Mouse (Mus musculus) embryonic facial prominence, embryonic 11.5 days (tissue): ENCODE results near the gene Tanc1. TPM values are rescaled to one million over a fixed set of nuclear protein-coding genes. Genes with fewer than 3 reads are reported as not detected.

Experiments
- ATAC-seq: fragments of 200-750 bp; cut with Nextera tagmentation; replicated peaks from 2 replicates; pipeline ENCODE4 v1.8.0; 2017; ENCODE audit warnings: low read depth; ENCODE audit not compliant: insufficient number of reproducible peaks, low FRiP score, low TSS enrichment
- DNase-seq: peaks from one replicate; pipeline ENCODE4 v3.0.0-alpha.2; 2015; ENCODE audit warnings: low spot score
- H3K27ac ChIP-seq: fragments of 300-500 bp; sonication (generic); replicated peaks from 2 replicates; pipeline ENCODE4 v1.5.1; 2014; ENCODE audit warnings: mild to moderate bottlenecking, low read depth, low read length, control low read depth
- H3K27me3 ChIP-seq: fragments of 300-500 bp; sonication (generic); 2 replicates; pipeline ENCODE4 v1.6.1; 2014; ENCODE audit warnings: mild to moderate bottlenecking, low read length, moderate library complexity, mixed read lengths; ENCODE audit not compliant: control insufficient read depth, insufficient read depth
- H3K36me3 ChIP-seq: fragments of 300-500 bp; sonication (generic); replicated peaks from 2 replicates; pipeline ENCODE4 v1.6.1; 2014; ENCODE audit warnings: low read depth, mild to moderate bottlenecking, low read length, moderate library complexity, mixed read lengths; ENCODE audit not compliant: control insufficient read depth, insufficient read depth
- H3K4me1 ChIP-seq: fragments of 300-500 bp; sonication (generic); 2 replicates; pipeline ENCODE4 v1.6.1; 2014; ENCODE audit warnings: low read length, mixed read lengths; ENCODE audit not compliant: control insufficient read depth, insufficient read depth
- H3K4me2 ChIP-seq: fragments of 300-500 bp; sonication (generic); 2 replicates; pipeline ENCODE4 v1.6.1; 2014; ENCODE audit warnings: low read depth, mild to moderate bottlenecking, control low read depth, low read length, moderate library complexity
- H3K4me3 ChIP-seq: fragments of 300-500 bp; sonication (generic); 2 replicates; pipeline ENCODE4 v1.5.1; 2014; ENCODE audit warnings: low read depth, low read length, control low read depth
- H3K9ac ChIP-seq: fragments of 300-500 bp; sonication (generic); replicated peaks from 2 replicates; pipeline ENCODE4 v1.6.1; 2014; ENCODE audit warnings: mild to moderate bottlenecking, control low read depth, low read length
- H3K9me3 ChIP-seq: fragments of 300-500 bp; sonication (generic); replicated peaks from 2 replicates; pipeline ENCODE4 v1.6.1; 2016; ENCODE audit warnings: mild to moderate bottlenecking, low read length, inconsistent platforms, mixed read lengths; ENCODE audit not compliant: control insufficient read depth
- WGBS: fragments of 180-500 bp; shearing (Covaris S2); extraction: QIAGEN DNeasy Blood & Tissue Kit; methylation state at CpG from one replicate; pipeline ENCODE4 v1.1.7; 2014; 5-methylcytosine and 5-hydroxymethylcytosine counted together
- polyA plus RNA-seq: library from polyadenylated mRNA; unstranded; fragments of >200 nt; fragmentation: Nextera tagmentation; extraction: Ambion mirVana; gene quantifications from 2 replicates; pipeline ENCODE4 v1.2.1, GENCODE M21; 2014

Gene Tanc1
- polyA plus RNA-seq, 1 experiment from 2014 or later = 22.7 TPM

- Histone ChIP-seq H3K9ac (no peak overlapping the region), H3K9me3 (no peaks in the 10 kb centered on the region), H3K4me1 (no peaks in the 10 kb centered on the region), H3K4me3 (no peak overlapping the region), H3K27ac (no peak overlapping the region), H3K4me2 (no peak overlapping the region), H3K36me3 (no peaks in the 10 kb centered on the region), H3K27me3 (no peaks in the 10 kb centered on the region)
- DNase-seq (no peak), ATAC-seq (no peak)
- 88% methylated on average over 8 of the region's 8 CpGs for WGBS
These were observed 203.2 kb downstream of the Tanc1 start for GRCm38 (mm10) chr2:59814997-59815396.

GRCm38 (mm10) chr2:59818663-59819062, 206.8 kb downstream of the Tanc1 start:
- Histone ChIP-seq H3K4me1 (no peaks in the 10 kb centered on the region), H3K9me3 (no peaks in the 10 kb centered on the region), H3K4me2 (no peak overlapping the region), H3K9ac (no peak overlapping the region), H3K36me3 (0 out of 2 replicates have a peak, but pooled peaks cover 2% of the 10 kb centered on the region), H3K4me3 (no peak overlapping the region), H3K27ac (no peak overlapping the region), H3K27me3 (no peaks in the 10 kb centered on the region)
- DNase-seq (no peak), ATAC-seq (no peak)
- WGBS = 96% methylated on average over 15 of the region's 15 CpGs

- Histone ChIP-seq H3K27me3 (no peaks in the 10 kb centered on the region), H3K4me1 (no peaks in the 10 kb centered on the region), H3K4me3 (no peak overlapping the region), H3K27ac (no peak overlapping the region), H3K9ac (no peak overlapping the region), H3K9me3 (no peaks in the 10 kb centered on the region), H3K36me3 (0 out of 2 replicates have a peak, but pooled peaks cover 2% of the 10 kb centered on the region), H3K4me2 (no peak overlapping the region)
- DNase-seq (no peak), ATAC-seq (no peak)
- 89% methylated on average over 6 of the region's 6 CpGs for WGBS
These were observed 207.6 kb downstream of the Tanc1 start for GRCm38 (mm10) chr2:59819415-59819814.

DNA sequence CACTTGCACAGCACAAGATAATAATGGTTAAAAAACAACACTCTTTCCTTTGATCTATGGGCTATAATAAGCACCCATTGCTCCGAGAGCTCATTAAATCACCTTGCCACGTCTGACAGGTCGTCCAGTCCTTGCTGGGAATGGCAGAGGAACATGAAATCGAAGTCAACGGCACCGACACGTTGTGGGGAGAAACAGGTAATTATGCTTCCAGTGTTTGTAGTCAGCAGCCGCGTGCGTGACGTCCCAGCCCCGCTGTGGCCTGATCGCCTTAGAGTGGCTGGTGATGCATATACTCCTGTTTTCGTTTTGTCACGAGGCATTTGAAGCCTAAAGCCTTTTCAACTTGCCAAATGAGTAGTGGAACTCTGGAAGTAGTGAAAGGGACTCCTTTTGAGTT, 208.2 kb downstream of the Tanc1 start:
- H3K9me3 ChIP-seq = no peaks in the 10 kb centered on the region
- H3K4me3 ChIP-seq = no peak overlapping the region
- 0 out of 2 replicates have a peak, but pooled peaks cover 2% of the 10 kb centered on the region for H3K36me3 ChIP-seq
- ATAC-seq (no peak), DNase-seq (no peak)
- H3K27ac ChIP-seq = no peak overlapping the region
- no peak overlapping the region for H3K4me2 ChIP-seq
- no peaks in the 10 kb centered on the region for H3K27me3 ChIP-seq
- WGBS = 89% methylated on average over 15 of the region's 15 CpGs
- no peaks in the 10 kb centered on the region for H3K4me1 ChIP-seq
- H3K9ac ChIP-seq = no peak overlapping the region

GRCm38 (mm10) chr2:59821044-59821443, 209.2 kb downstream of the Tanc1 start:
- Histone ChIP-seq H3K27me3 (no peaks in the 10 kb centered on the region), H3K9me3 (no peaks in the 10 kb centered on the region), H3K36me3 (0 out of 2 replicates have a peak, but pooled peaks cover 2% of the 10 kb centered on the region), H3K4me2 (no peak overlapping the region), H3K4me3 (no peak overlapping the region), H3K9ac (no peak overlapping the region), H3K27ac (no peak overlapping the region), H3K4me1 (no peaks in the 10 kb centered on the region)
- WGBS = 94% methylated on average over 2 of the region's 2 CpGs
- DNase-seq (no peak), ATAC-seq (no peak)

DNA sequence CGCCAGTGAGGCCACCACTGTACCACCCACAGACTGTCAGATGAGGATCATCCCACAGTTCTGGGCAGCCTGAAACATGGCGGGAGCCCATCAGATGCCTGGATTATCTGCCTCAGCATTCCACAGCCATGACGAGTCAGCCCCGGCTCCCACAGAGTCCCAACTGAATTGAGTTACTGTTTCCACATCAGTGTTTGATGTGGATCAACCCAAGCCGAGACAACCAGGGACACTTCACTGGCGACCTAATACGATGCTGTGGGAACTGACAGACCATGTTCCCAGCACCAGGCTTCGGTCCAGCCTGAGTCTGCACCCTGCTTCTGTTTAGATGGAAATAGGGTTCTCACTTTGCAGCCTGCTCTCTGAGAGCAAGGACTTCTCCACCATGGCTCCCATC, 212.4 kb downstream of the Tanc1 start:
- H3K36me3 ChIP-seq = 0 out of 2 replicates have a peak, but pooled peaks cover 2% of the 10 kb centered on the region
- WGBS = 73% methylated on average over 8 of the region's 8 CpGs

DNA sequence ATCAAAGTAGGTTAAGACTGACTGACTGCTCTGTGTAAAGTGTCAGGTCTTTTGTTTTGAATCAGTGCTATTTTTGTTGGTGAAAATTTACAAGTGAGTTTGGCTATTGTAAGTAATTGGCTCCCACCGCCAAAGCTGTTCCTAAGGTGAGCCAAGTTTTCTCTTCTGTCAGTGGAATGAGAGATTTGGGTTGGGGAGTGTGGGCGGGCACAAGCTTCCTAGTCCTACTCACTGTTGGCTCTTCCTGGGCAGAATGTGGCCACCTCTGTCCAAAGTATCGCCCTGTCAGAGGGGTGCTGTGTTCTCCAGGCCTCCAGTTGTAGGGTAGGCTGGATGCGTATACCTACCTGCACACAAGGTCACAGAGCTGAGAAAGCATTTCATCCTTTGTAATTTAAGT, 213.5 kb downstream of the Tanc1 start:
- ATAC-seq (no peak), DNase-seq (no peak)
- H3K27ac ChIP-seq = no peak overlapping the region
- no peaks in the 10 kb centered on the region for H3K9me3 ChIP-seq
- peaks cover 10% of the 10 kb centered on the region for H3K4me1 ChIP-seq
- WGBS = 81% methylated on average over 4 of the region's 4 CpGs
- H3K4me2 ChIP-seq = no peak overlapping the region
- H3K9ac ChIP-seq = no peak overlapping the region
- H3K36me3 ChIP-seq = 0 out of 2 replicates have a peak, but pooled peaks cover 2% of the 10 kb centered on the region
- H3K27me3 ChIP-seq = no peaks in the 10 kb centered on the region
- H3K4me3 ChIP-seq = no peak overlapping the region

More for the DNA sequence above, 212.4 kb downstream of the Tanc1 start:
- H3K9me3 ChIP-seq = no peaks in the 10 kb centered on the region
- no peak overlapping the region for H3K27ac ChIP-seq
- H3K27me3 ChIP-seq = no peaks in the 10 kb centered on the region
- no peak for ATAC-seq
- no peak overlapping the region for H3K9ac ChIP-seq
- no peak for DNase-seq
- H3K4me1 ChIP-seq = peaks cover 1% of the 10 kb centered on the region; the same call in 1 of the 2 replicates
- no peak overlapping the region for H3K4me3 ChIP-seq
- H3K4me2 ChIP-seq = no peak overlapping the region

DNA sequence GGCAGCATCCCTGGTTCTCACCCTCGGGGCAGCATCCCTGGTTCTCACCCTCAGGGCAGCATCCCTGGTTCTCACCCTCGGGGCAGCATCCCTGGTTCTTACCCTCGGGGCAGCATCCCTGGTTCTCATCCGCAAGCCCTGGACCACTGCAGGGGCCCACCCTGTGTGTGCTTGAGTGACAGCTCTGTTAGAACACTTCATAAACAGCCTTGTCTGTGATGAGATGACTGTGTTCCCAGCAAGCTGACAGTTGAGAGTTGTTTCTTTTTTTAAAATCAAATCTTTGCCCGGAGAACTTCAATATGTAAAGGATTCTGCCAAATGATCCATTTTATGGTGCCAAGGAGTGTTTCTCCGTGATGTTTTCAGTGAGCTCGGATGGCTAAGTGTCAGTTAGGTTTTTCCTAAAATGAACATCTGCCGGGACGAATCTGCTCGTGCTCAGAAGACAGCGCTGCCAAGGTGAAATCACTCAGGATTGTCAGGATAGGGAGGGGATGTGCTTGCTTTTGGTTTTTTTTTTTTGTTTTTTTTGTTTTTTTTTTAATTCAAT, 216.3 kb downstream of the Tanc1 start:
- no peaks in the 10 kb centered on the region for H3K36me3 ChIP-seq
- H3K4me3 ChIP-seq = no peak overlapping the region
- H3K27me3 ChIP-seq = no peaks in the 10 kb centered on the region
- ATAC-seq = no peak
- H3K27ac ChIP-seq = no peak overlapping the region
- no peak overlapping the region for H3K4me2 ChIP-seq
- DNase-seq = no peak
- peaks cover 14% of the 10 kb centered on the region for H3K4me1 ChIP-seq
- no peak overlapping the region for H3K9ac ChIP-seq
- no peaks in the 10 kb centered on the region for H3K9me3 ChIP-seq
- WGBS = 64% methylated on average over 11 of the region's 11 CpGs
